Mouse (Mus musculus) midbrain, embryonic 13.5 days (tissue): ENCODE measurements around the gene Camta1. TPM values are rescaled to one million over a fixed set of nuclear protein-coding genes. Genes with fewer than 3 reads are reported as not detected.

ENCODE experiments used
- ATAC-seq: fragments of 200-750 bp; cut with Nextera tagmentation; 2 replicates; pipeline ENCODE4 v1.8.0; 2017; ENCODE audit warnings: mild to moderate bottlenecking, moderate TSS enrichment, moderate library complexity
- H3K27ac ChIP-seq: fragments of 300-500 bp; sonication (generic); 2 replicates; pipeline ENCODE4 v1.5.1; 2015; ENCODE audit warnings: inconsistent platforms, mild to moderate bottlenecking, moderate library complexity
- H3K27me3 ChIP-seq: fragments of 300-500 bp; sonication (generic); 2 replicates; pipeline ENCODE4 v1.6.1; 2015; ENCODE audit warnings: mild to moderate bottlenecking, inconsistent platforms
- H3K36me3 ChIP-seq: fragments of 300-500 bp; sonication (generic); 2 replicates; pipeline ENCODE4 v1.6.1; 2015; ENCODE audit warnings: mild to moderate bottlenecking, inconsistent platforms
- H3K4me1 ChIP-seq: fragments of 300-500 bp; sonication (generic); replicated peaks from 2 replicates; pipeline ENCODE4 v1.6.1; 2015; ENCODE audit warnings: inconsistent platforms
- H3K4me2 ChIP-seq: fragments of 300-500 bp; sonication (generic); replicated peaks from 2 replicates; pipeline ENCODE4 v1.6.1; 2015; ENCODE audit warnings: moderate library complexity, mild to moderate bottlenecking, inconsistent platforms
- H3K4me3 ChIP-seq: fragments of 300-500 bp; sonication (generic); replicated peaks from 2 replicates; pipeline ENCODE4 v1.5.1; 2015; ENCODE audit warnings: mild to moderate bottlenecking, inconsistent platforms
- H3K9ac ChIP-seq: fragments of 300-500 bp; sonication (generic); replicated peaks from 2 replicates; pipeline ENCODE4 v1.6.1; 2015; ENCODE audit warnings: mild to moderate bottlenecking, inconsistent platforms
- H3K9me3 ChIP-seq: fragments of 300-500 bp; sonication (generic); 2 replicates; pipeline ENCODE4 v1.6.1; 2016; ENCODE audit warnings: mild to moderate bottlenecking, inconsistent platforms
- WGBS: fragments of 180-500 bp; shearing (Covaris S2); methylation state at CpG from one replicate; pipeline ENCODE4 v1.1.7; 2015; 5-methylcytosine and 5-hydroxymethylcytosine counted together
- polyA plus RNA-seq: library from polyadenylated mRNA; unstranded; fragments of >200 nt; fragmentation: Nextera tagmentation; extraction: Ambion mirVana; gene quantifications from 2 replicates; pipeline ENCODE4 v1.2.1, GENCODE M21; 2015

Camta1 gene
- polyA plus RNA-seq, 1 experiment from 2014 or later: 163 TPM

GRCm38 (mm10) chr4:151568887-151569286 is 292.8 kb downstream of the Camta1 start:
- no peak overlapping the region for H3K9ac ChIP-seq
- no peaks in the 10 kb centered on the region for H3K9me3 ChIP-seq
- WGBS: 28% methylated on average over 7 of the region's 7 CpGs
- H3K36me3 ChIP-seq: no peaks in the 10 kb centered on the region
- H3K27me3 ChIP-seq: peaks cover 6% of the 10 kb centered on the region; the same call in 1 of the 2 replicates
- H3K4me1 ChIP-seq: peaks cover 65% of the 10 kb centered on the region
- peak overlapping the region; percentile 67 for H3K27ac ChIP-seq
- no peak overlapping the region for H3K4me2 ChIP-seq
- no peak overlapping the region for H3K4me3 ChIP-seq
- 0 out of 2 replicates have a peak, but pooled peaks have one; percentile 21 for ATAC-seq

- H3K36me3 ChIP-seq: no peaks in the 10 kb centered on the region
- H3K4me2 ChIP-seq: no peak overlapping the region
- H3K4me1 ChIP-seq: peaks cover 52% of the 10 kb centered on the region
- no peak; the same call in 1 of the 2 replicates for ATAC-seq
- WGBS: 85% methylated on average over 4 of the region's 4 CpGs
- H3K27me3 ChIP-seq: no peaks in the 10 kb centered on the region; the same call in 1 of the 2 replicates
- H3K9me3 ChIP-seq: no peaks in the 10 kb centered on the region
- H3K27ac ChIP-seq: 0 out of 2 replicates have a peak overlapping the region, but pooled peaks have one; percentile 21
- H3K9ac ChIP-seq: no peak overlapping the region
- H3K4me3 ChIP-seq: no peak overlapping the region
Observed at GRCm38 (mm10) chr4:151567105-151567504, 294.6 kb downstream of the Camta1 start.

- H3K4me3 ChIP-seq: no peak overlapping the region
- H3K4me2 ChIP-seq: no peak overlapping the region
- H3K36me3 ChIP-seq: no peaks in the 10 kb centered on the region
- H3K9ac ChIP-seq: no peak overlapping the region
- H3K4me1 ChIP-seq: peaks cover 10% of the 10 kb centered on the region
- no peak for ATAC-seq
- no peaks in the 10 kb centered on the region for H3K9me3 ChIP-seq
- H3K27me3 ChIP-seq: no peaks in the 10 kb centered on the region
- 79% methylated on average over 9 of the region's 9 CpGs for WGBS
- H3K27ac ChIP-seq: no peak overlapping the region
Observed at GRCm38 (mm10) chr4:151555505-151555904, 306.2 kb downstream of the Camta1 start.

GRCm38 (mm10) chr4:151549523-151549922 is 312.2 kb downstream of the Camta1 start:
- Histone ChIP-seq H3K27ac (no peak overlapping the region), H3K4me2 (no peak overlapping the region), H3K9me3 (no peaks in the 10 kb centered on the region), H3K9ac (no peak overlapping the region), H3K4me3 (no peak overlapping the region), H3K27me3 (no peaks in the 10 kb centered on the region), H3K4me1 (peaks cover 20% of the 10 kb centered on the region), H3K36me3 (no peaks in the 10 kb centered on the region)
- WGBS: 74% methylated on average over 10 of the region's 10 CpGs
- no peak for ATAC-seq

- Histone ChIP-seq H3K36me3 (no peaks in the 10 kb centered on the region), H3K4me3 (no peak overlapping the region), H3K27me3 (no peaks in the 10 kb centered on the region), H3K4me2 (no peak overlapping the region), H3K9ac (no peak overlapping the region), H3K9me3 (no peaks in the 10 kb centered on the region), H3K27ac (no peak overlapping the region), H3K4me1 (peaks cover 13% of the 10 kb centered on the region)
- no peak for ATAC-seq
- 89% methylated on average over 3 of the region's 3 CpGs for WGBS
Observed at GRCm38 (mm10) chr4:151545452-151545851, 316.2 kb downstream of the Camta1 start.

- Histone ChIP-seq H3K4me2 (no peak overlapping the region), H3K27me3 (no peaks in the 10 kb centered on the region), H3K4me1 (peaks cover 16% of the 10 kb centered on the region), H3K9ac (no peak overlapping the region), H3K27ac (no peak overlapping the region), H3K9me3 (no peaks in the 10 kb centered on the region), H3K4me3 (no peak overlapping the region), H3K36me3 (no peaks in the 10 kb centered on the region)
- WGBS: 39% methylated on average over 5 of the region's 5 CpGs
- no peak for ATAC-seq
Observed at GRCm38 (mm10) chr4:151544191-151544590, 317.5 kb downstream of the Camta1 start.

GRCm38 (mm10) chr4:151540546-151540945 is 321.1 kb downstream of the Camta1 start:
- 47% methylated on average over 6 of the region's 6 CpGs for WGBS
- no peak overlapping the region for H3K4me2 ChIP-seq
- peaks cover 50% of the 10 kb centered on the region for H3K4me1 ChIP-seq
- ATAC-seq: no peak
- H3K9ac ChIP-seq: no peak overlapping the region
- no peaks in the 10 kb centered on the region for H3K9me3 ChIP-seq
- H3K27me3 ChIP-seq: no peaks in the 10 kb centered on the region
- H3K27ac ChIP-seq: no peak overlapping the region
- no peaks in the 10 kb centered on the region for H3K36me3 ChIP-seq
- H3K4me3 ChIP-seq: no peak overlapping the region

GRCm38 (mm10) chr4:151539881-151540280 is 321.8 kb downstream of the Camta1 start:
- H3K9me3 ChIP-seq: no peaks in the 10 kb centered on the region
- H3K27me3 ChIP-seq: no peaks in the 10 kb centered on the region
- 0 out of 2 replicates have a peak overlapping the region, but pooled peaks have one; percentile 27 for H3K27ac ChIP-seq
- H3K36me3 ChIP-seq: no peaks in the 10 kb centered on the region
- H3K4me1 ChIP-seq: peaks cover 55% of the 10 kb centered on the region
- WGBS: 78% methylated on average over 5 of the region's 5 CpGs
- ATAC-seq: no peak
- H3K4me2 ChIP-seq: no peak overlapping the region
- no peak overlapping the region for H3K9ac ChIP-seq
- H3K4me3 ChIP-seq: no peak overlapping the region

- no peak overlapping the region for H3K9ac ChIP-seq
- no peaks in the 10 kb centered on the region for H3K36me3 ChIP-seq
- no peak overlapping the region for H3K4me3 ChIP-seq
- ATAC-seq: no peak; the same call in 1 of the 2 replicates
- H3K27me3 ChIP-seq: no peaks in the 10 kb centered on the region
- 0 out of 2 replicates have a peak overlapping the region, but pooled peaks have one; percentile 9 for H3K4me2 ChIP-seq
- peaks cover 60% of the 10 kb centered on the region for H3K4me1 ChIP-seq
- WGBS: 35% methylated on average over 10 of the region's 10 CpGs
- H3K27ac ChIP-seq: peak overlapping the region; percentile 72
- H3K9me3 ChIP-seq: no peaks in the 10 kb centered on the region
Observed at GRCm38 (mm10) chr4:151539167-151539525, 322.5 kb downstream of the Camta1 start.

- H3K4me2 ChIP-seq: 0 out of 2 replicates have a peak overlapping the region, but pooled peaks have one; percentile 9
- H3K27ac ChIP-seq: peak overlapping the region; percentile 72
- no peak overlapping the region for H3K9ac ChIP-seq
- no peaks in the 10 kb centered on the region for H3K36me3 ChIP-seq
- ATAC-seq: peak; percentile 61
- no peak overlapping the region for H3K4me3 ChIP-seq
- WGBS: 40% methylated on average over 18 of the region's 18 CpGs
- peaks cover 64% of the 10 kb centered on the region for H3K4me1 ChIP-seq
- no peaks in the 10 kb centered on the region for H3K27me3 ChIP-seq
- H3K9me3 ChIP-seq: no peaks in the 10 kb centered on the region
Observed at GRCm38 (mm10) chr4:151538446-151539166, 323.1 kb downstream of the Camta1 start.

- peaks cover 70% of the 10 kb centered on the region for H3K4me1 ChIP-seq
- 45% methylated on average over 9 of the region's 9 CpGs for WGBS
- H3K4me2 ChIP-seq: no peak overlapping the region
Observed at GRCm38 (mm10) chr4:151535916-151536450, 325.7 kb downstream of the Camta1 start.

GRCm38 (mm10) chr4:151533451-151533850 is 328.2 kb downstream of the Camta1 start:
- Histone ChIP-seq H3K4me1 (peaks cover 48% of the 10 kb centered on the region), H3K9me3 (no peaks in the 10 kb centered on the region), H3K4me2 (no peak overlapping the region), H3K36me3 (no peaks in the 10 kb centered on the region), H3K27ac (no peak overlapping the region), H3K4me3 (no peak overlapping the region), H3K9ac (no peak overlapping the region), H3K27me3 (no peaks in the 10 kb centered on the region)
- no peak for ATAC-seq
- WGBS: 72% methylated on average over 10 of the region's 10 CpGs

More at GRCm38 (mm10) chr4:151535916-151536450, 325.7 kb downstream of the Camta1 start:
- Histone ChIP-seq H3K27ac (peak overlapping the region; percentile 54; the same call in 1 of the 2 replicates), H3K36me3 (no peaks in the 10 kb centered on the region), H3K4me3 (no peak overlapping the region), H3K9ac (no peak overlapping the region), H3K9me3 (no peaks in the 10 kb centered on the region), H3K27me3 (no peaks in the 10 kb centered on the region)
- ATAC-seq: no peak
